Mouse (Mus musculus): Measurements from ENCODE around the gene Capn5. TPM values are rescaled to one million over a fixed set of nuclear protein-coding genes. Genes with fewer than 3 reads are reported as not detected.

Capn5 gene
- total RNA-seq, 1 experiment from 2014 or later, result 28.0 TPM

- ATAC-seq (replicated peaks in 1 of 2; ENCODE audit: insufficient read depth in 1 of 2, low FRiP score in 2 of 2, low TSS enrichment in 1 of 2, low read depth in 1 of 2, poor library complexity in 2 of 2, severe bottlenecking in 2 of 2), result no peak
These were observed 40.1 kb downstream of the Capn5 start for GRCm38 (mm10) chr7:98137995-98138394.

GRCm38 (mm10) chr7:98137583-98137982 lies 40.5 kb downstream of the Capn5 start:
- no peak for ATAC-seq (replicated peaks in 1 of 2; ENCODE audit: insufficient read depth in 1 of 2, low FRiP score in 2 of 2, low TSS enrichment in 1 of 2, low read depth in 1 of 2, poor library complexity in 2 of 2, severe bottlenecking in 2 of 2)

- 0 out of 4 replicates have a peak, but pooled peaks have one; percentile 17 to 18 for ATAC-seq (replicated peaks in 1 of 2; ENCODE audit: insufficient read depth in 1 of 2, low FRiP score in 2 of 2, low TSS enrichment in 1 of 2, low read depth in 1 of 2, poor library complexity in 2 of 2, severe bottlenecking in 2 of 2)
These were observed 46.3 kb downstream of the Capn5 start for GRCm38 (mm10) chr7:98131751-98132150.

DNA sequence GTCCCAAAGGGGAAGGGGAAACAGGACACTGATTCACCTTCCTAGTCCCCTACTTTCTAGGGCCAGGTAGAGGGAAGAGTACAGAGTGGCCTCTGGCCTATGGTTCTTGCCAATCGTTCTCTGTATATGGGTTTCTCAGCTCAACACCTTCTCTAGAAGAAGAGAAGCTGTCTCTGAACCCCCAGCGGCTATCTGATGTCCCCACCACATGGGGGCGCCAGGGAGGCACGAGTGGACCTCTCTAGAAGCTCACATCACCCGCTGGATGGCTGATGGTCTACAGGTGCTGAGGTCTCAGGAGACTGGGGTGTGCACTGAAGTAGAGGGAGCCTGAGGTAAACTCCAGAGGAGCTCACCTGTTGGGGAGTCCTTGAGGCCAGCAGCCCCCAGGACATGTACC lies 52.6 kb downstream of the Capn5 start:
- peak; percentile 38 to 42; a peak in 2 of 4 replicates for ATAC-seq (replicated peaks in 1 of 2; ENCODE audit: insufficient read depth in 1 of 2, low FRiP score in 2 of 2, low TSS enrichment in 1 of 2, low read depth in 1 of 2, poor library complexity in 2 of 2, severe bottlenecking in 2 of 2)

GRCm38 (mm10) chr7:98124701-98125100 lies 53.4 kb downstream of the Capn5 start:
- no peak for ATAC-seq (replicated peaks in 1 of 2; ENCODE audit: insufficient read depth in 1 of 2, low FRiP score in 2 of 2, low TSS enrichment in 1 of 2, low read depth in 1 of 2, poor library complexity in 2 of 2, severe bottlenecking in 2 of 2)

- no peak for ATAC-seq (replicated peaks in 1 of 2; ENCODE audit: insufficient read depth in 1 of 2, low FRiP score in 2 of 2, low TSS enrichment in 1 of 2, low read depth in 1 of 2, poor library complexity in 2 of 2, severe bottlenecking in 2 of 2)
These were observed 56.4 kb downstream of the Capn5 start for GRCm38 (mm10) chr7:98121673-98122072.

- no peak for ATAC-seq (replicated peaks in 1 of 2; ENCODE audit: insufficient read depth in 1 of 2, low FRiP score in 2 of 2, low TSS enrichment in 1 of 2, low read depth in 1 of 2, poor library complexity in 2 of 2, severe bottlenecking in 2 of 2)
These were observed 56.8 kb downstream of the Capn5 start for GRCm38 (mm10) chr7:98121241-98121640.

DNA sequence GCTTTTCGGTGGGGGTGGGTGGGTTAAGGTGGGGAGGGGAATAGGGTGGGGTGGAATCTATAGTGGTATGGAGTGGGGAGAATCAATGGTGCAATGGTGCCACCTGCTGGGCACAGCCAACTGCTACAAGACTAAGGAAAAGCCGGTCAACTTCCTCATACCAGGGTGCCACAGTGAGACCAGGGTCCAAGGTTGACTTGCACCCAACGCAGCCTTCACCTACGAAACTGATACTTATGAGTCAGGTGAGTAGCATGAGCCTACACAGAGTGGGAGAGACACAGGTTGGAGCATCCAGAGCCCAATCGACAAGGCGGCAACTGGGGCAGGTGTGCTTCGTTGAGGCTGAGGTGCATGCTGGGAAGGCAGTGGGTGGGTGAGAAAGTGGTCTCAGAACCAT lies 57.7 kb downstream of the Capn5 start:
- peak; percentile 80 to 88 for ATAC-seq (replicated peaks in 1 of 2; ENCODE audit: insufficient read depth in 1 of 2, low FRiP score in 2 of 2, low TSS enrichment in 1 of 2, low read depth in 1 of 2, poor library complexity in 2 of 2, severe bottlenecking in 2 of 2)

- no peak for ATAC-seq (replicated peaks in 1 of 2; ENCODE audit: insufficient read depth in 1 of 2, low FRiP score in 2 of 2, low TSS enrichment in 1 of 2, low read depth in 1 of 2, poor library complexity in 2 of 2, severe bottlenecking in 2 of 2)
These were observed 58.2 kb downstream of the Capn5 start for GRCm38 (mm10) chr7:98119961-98120232.

- ATAC-seq (replicated peaks in 1 of 2; ENCODE audit: insufficient read depth in 1 of 2, low FRiP score in 2 of 2, low TSS enrichment in 1 of 2, low read depth in 1 of 2, poor library complexity in 2 of 2, severe bottlenecking in 2 of 2), result no peak
These were observed 58.7 kb downstream of the Capn5 start, which contains the start of gene Myo7a for GRCm38 (mm10) chr7:98119179-98119960. Myo7a (minus strand) TSS chr7:98119524.

DNA sequence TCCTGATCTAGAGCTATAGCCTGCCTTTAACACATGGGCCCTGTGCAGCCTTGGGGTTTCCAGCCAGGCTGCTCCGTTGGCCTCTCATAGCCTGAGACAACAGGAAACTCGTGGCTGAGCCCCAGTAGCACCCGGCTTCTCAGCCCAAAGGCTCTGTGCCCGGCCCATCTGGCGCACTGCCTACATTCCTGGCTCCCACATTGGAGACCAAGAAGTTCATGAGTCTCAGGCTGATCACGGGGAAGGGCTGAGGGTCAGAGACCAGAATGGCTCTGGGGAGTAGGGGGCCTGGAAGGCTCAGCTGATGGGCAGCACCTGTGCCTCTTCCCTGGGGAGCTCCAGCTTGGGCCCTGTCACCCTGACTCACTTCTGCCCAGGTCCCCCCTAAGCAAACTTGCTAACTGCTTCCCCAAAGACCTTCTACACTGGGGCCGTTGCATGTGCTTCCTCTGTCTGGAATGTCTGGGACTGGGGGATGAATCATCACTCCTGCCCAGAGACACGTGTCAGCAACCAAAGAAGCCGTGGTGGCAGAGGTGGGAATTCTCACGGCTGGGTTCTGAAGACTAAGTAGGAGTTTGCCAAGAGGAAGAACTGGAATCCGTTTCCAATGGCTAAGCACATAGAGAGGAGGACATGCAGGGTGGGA lies 60.9 kb downstream of the Capn5 start:
- no peak for ATAC-seq (replicated peaks in 1 of 2; ENCODE audit: insufficient read depth in 1 of 2, low FRiP score in 2 of 2, low TSS enrichment in 1 of 2, low read depth in 1 of 2, poor library complexity in 2 of 2, severe bottlenecking in 2 of 2)

DNA sequence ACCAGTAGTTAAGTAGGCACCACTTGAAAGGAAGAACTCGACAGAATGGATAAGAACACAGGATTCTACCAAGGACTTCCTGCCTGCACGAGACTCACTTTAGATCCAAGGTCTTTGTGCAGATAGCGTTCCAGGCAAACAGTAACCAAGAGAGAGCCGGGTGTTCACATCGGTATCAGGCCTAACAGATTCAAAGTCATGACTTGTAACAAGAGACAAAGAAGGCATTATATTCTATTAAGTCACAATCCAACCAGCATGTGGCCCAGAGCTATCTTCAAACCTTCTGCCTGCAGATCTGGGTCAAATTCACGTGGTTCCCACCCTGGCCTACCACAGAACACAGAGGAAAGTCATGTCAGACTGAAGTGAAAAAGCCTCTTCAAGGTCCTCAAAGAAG lies 63.4 kb downstream of the Capn5 start:
- no peak for ATAC-seq (replicated peaks in 1 of 2; ENCODE audit: insufficient read depth in 1 of 2, low FRiP score in 2 of 2, low TSS enrichment in 1 of 2, low read depth in 1 of 2, poor library complexity in 2 of 2, severe bottlenecking in 2 of 2)

- peak in 1 of 2 experiments; percentile 30; a peak in 1 of 4 replicates for ATAC-seq (replicated peaks in 1 of 2; ENCODE audit: insufficient read depth in 1 of 2, low FRiP score in 2 of 2, low TSS enrichment in 1 of 2, low read depth in 1 of 2, poor library complexity in 2 of 2, severe bottlenecking in 2 of 2)
These were observed 66.8 kb downstream of the Capn5 start for GRCm38 (mm10) chr7:98111233-98111632.

- ATAC-seq (replicated peaks in 1 of 2; ENCODE audit: insufficient read depth in 1 of 2, low FRiP score in 2 of 2, low TSS enrichment in 1 of 2, low read depth in 1 of 2, poor library complexity in 2 of 2, severe bottlenecking in 2 of 2), result no peak
These were observed 68.3 kb downstream of the Capn5 start for GRCm38 (mm10) chr7:98109771-98110170.

DNA sequence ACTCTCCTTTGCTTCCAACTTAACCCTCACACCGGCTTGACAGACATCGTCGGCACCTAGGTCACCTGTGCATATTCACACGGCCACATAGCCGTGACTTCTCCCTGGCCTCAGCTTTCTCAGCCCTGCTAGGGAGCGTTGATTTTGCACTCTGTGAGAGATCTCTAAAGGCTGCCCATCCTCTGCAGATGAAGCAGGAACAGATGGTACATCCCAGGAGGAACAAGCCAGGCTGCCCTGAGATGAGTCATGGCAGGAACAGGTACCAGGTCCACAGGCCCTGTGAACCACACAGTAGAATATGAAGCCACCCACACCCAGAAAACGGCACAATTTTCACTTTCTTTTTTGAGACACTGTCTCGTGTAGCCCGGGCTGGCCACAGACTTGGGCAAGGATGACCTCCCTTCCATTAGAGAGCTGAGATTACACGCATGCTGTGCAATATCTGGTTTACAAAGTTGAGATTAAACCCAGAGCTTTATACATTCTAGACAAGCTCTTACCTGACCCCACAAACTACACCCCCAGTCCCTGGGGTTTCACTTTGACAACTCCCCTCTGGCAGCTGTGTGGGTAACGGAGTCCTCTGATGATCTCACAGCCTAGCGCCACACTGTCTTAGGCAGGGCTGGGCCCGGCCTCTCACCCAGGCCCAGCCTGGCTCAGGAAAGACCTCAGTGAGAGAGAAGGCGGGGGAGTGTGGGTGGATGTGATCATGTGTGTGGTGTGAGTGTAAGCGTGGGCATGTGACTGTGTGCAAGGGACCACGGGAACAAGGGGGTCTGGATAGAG lies 69.2 kb downstream of the Capn5 start:
- ATAC-seq (replicated peaks in 1 of 2; ENCODE audit: insufficient read depth in 1 of 2, low FRiP score in 2 of 2, low TSS enrichment in 1 of 2, low read depth in 1 of 2, poor library complexity in 2 of 2, severe bottlenecking in 2 of 2), result peak in 1 of 2 experiments; percentile 10; a peak in 1 of 4 replicates

DNA sequence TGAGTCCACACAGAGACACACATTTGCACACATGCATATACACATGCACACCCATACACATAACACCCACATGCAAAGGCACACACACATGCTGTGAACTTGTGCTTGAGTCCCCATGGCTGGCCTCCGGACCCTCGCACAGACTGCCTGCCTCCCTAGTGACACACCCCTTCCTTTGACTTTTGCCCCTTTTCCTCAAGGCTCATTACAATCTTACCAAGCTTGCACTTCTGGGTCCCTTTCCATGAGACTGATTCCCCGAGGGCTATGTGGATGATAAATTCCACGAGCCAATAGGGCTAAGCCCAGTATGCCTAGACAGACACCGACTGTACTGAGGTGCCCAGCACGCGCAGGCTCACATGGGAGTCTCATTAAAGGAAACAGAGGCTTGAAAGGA lies 71.8 kb downstream of the Capn5 start:
- no peak for ATAC-seq (replicated peaks in 1 of 2; ENCODE audit: insufficient read depth in 1 of 2, low FRiP score in 2 of 2, low TSS enrichment in 1 of 2, low read depth in 1 of 2, poor library complexity in 2 of 2, severe bottlenecking in 2 of 2)

- no peak for ATAC-seq (replicated peaks in 1 of 2; ENCODE audit: insufficient read depth in 1 of 2, low FRiP score in 2 of 2, low TSS enrichment in 1 of 2, low read depth in 1 of 2, poor library complexity in 2 of 2, severe bottlenecking in 2 of 2)
These were observed 73.3 kb downstream of the Capn5 start for GRCm38 (mm10) chr7:98104481-98105435.

Measured in hematopoietic stem cell, adult 5-6 weeks (primary cell).